Comparison of ENCODE assay signal across 8 mouse cellular contexts in the genomic region with DNA sequence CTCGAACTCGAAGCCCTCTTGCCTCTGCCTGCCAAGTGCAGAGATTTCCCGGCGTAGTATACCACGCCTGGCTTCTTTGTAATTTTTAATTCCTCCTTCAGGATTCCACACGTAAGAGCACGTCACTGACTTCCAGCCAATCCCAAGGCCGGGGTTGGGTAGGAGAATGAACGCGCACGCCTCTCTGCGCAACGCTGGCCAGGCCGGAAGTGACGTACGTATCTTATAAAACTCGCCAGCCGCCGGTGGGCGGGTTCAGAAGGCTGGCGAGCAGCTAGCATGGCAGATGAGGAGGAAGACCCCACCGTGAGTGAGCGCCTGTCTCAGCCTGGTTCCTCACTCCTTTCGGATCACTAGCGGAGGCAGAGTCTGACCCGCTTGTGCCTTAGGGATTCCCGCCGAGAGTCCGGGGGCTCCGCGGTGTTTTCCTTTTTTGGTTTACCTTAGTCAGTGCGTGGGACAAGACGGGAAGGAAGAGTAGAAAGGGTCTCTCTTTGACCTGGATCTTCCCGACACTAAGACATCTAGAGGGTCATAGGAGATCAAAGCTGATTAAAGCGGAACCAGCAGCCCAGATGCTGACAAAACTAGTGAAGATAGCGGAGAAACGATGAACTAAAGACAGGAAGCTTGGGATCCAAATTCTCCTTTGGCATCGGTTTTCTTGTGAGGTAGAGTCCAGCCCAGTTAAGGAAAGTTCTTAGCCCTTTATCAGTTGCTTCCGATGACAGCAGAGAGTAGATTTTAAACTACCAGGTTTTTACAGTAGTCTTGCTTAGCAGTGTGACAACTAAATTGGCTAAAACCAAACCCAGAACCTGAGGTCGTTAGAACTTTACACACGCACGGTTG. TPM values are rescaled to one million over a fixed set of nuclear protein-coding genes. Genes with fewer than 3 reads are reported as not detected.
DNase-seq lines count a peak whose midpoint lies in the region; ATAC-seq and TF ChIP-seq lines count a peak whose summit lies in the region.

A gene (plus strand): TSS at position 256 of the 852 bp plus-strand sequence.

- H3K27ac ChIP-seq in heart, embryonic 15.5 days = peak within 1 kb of the TSS; percentile 78
- H3K27ac ChIP-seq in liver, embryonic 14.5 days = peak within 1 kb of the TSS; percentile 51
- peak within 1 kb of the TSS; percentile 57 for H3K27ac ChIP-seq in neural tube, embryonic 11.5 days (ENCODE audit: low read depth, low read length)
- peak within 1 kb of the TSS; percentile 71 for H3K27ac ChIP-seq in stomach, postnatal 0 days (replicated peaks)

- H3K4me3 ChIP-seq in heart, embryonic 15.5 days = peak within 1 kb of the TSS; percentile 77
- peak within 1 kb of the TSS; percentile 93 to 95 for H3K4me3 ChIP-seq in liver, embryonic 14.5 days (ENCODE audit: insufficient read depth in 1 of 2, low read depth in 2 of 2, low read length in 2 of 2)
- H3K4me3 ChIP-seq in neural tube, embryonic 11.5 days (ENCODE audit: low read depth, low read length) = peak within 1 kb of the TSS; percentile 61
- H3K4me3 ChIP-seq in stomach, postnatal 0 days (ENCODE audit: low read depth, low read length) = peak within 1 kb of the TSS; percentile 73

- H3K27me3 ChIP-seq in heart, embryonic 15.5 days = peaks cover 7% of the 10 kb centered on the region
- no peaks in the 10 kb centered on the region; the same call in 1 of the 2 replicates for H3K27me3 ChIP-seq in liver, embryonic 14.5 days (ENCODE audit: control insufficient read depth, insufficient read depth, low read length)
- no peaks in the 10 kb centered on the region for H3K27me3 ChIP-seq in neural tube, embryonic 11.5 days (ENCODE audit: control insufficient read depth, insufficient read depth, low read length)
- H3K27me3 ChIP-seq in stomach, postnatal 0 days (ENCODE audit: control insufficient read depth, insufficient read depth, low read length) = no peaks in the 10 kb centered on the region

- TF ChIP-seq CTCF in liver, embryonic 14.5 days (IDR thresholded peaks at IDR 0.05; ENCODE audit: low read depth) = no peak
- TF ChIP-seq CTCF in stomach, postnatal 0 days (IDR thresholded peaks at IDR 0.05; ENCODE audit: low read depth) = no peak

- ATAC-seq in CD4-positive, CD25-positive, alpha-beta regulatory T cell, adult 4 months = peak; percentile 98
- peak; percentile 97 for ATAC-seq in heart, embryonic 15.5 days (replicated peaks; ENCODE audit: insufficient number of reproducible peaks, insufficient read depth, low FRiP score, low read depth)
- peak; percentile 98 for ATAC-seq in liver, embryonic 14.5 days (ENCODE audit: insufficient read depth)
- ATAC-seq in neural tube, embryonic 11.5 days (ENCODE audit: insufficient read depth, low FRiP score, low TSS enrichment) = peak; percentile 95
- ATAC-seq in stomach, postnatal 0 days (ENCODE audit: low FRiP score, low TSS enrichment) = peak; percentile 99

- peaks cover 6% of the 10 kb centered on the region for H3K4me1 ChIP-seq in heart, embryonic 15.5 days (replicated peaks)
- peaks cover 11 to 12% of the 10 kb centered on the region in 2 experiments for H3K4me1 ChIP-seq in liver, embryonic 14.5 days (replicated peaks; ENCODE audit: control insufficient read depth in 2 of 2, insufficient read depth in 2 of 2, low read length in 1 of 2)
- H3K4me1 ChIP-seq in neural tube, embryonic 11.5 days (ENCODE audit: control insufficient read depth, insufficient read depth, low read length) = peaks cover 13% of the 10 kb centered on the region
- H3K4me1 ChIP-seq in stomach, postnatal 0 days (replicated peaks; ENCODE audit: control insufficient read depth, insufficient read depth) = 0 out of 2 replicates have a peak, but pooled peaks cover 2% of the 10 kb centered on the region

- WGBS in heart, embryonic 15.5 days = 1% methylated on average over 42 of the region's 42 CpGs
- under 1% methylated on average over 42 of the region's 42 CpGs for WGBS in liver, embryonic 14.5 days (ENCODE audit: insufficient replicate concordance)
- under 1% methylated on average over 42 of the region's 42 CpGs for WGBS in neural tube, embryonic 11.5 days
- WGBS in stomach, postnatal 0 days = 1% methylated on average over 42 of the region's 42 CpGs

- no peaks in the 10 kb centered on the region for H3K9me3 ChIP-seq in heart, embryonic 15.5 days (replicated peaks)
- H3K9me3 ChIP-seq in liver, embryonic 14.5 days (ENCODE audit: control insufficient read depth, low read length) = no peaks in the 10 kb centered on the region
- H3K9me3 ChIP-seq in neural tube, embryonic 11.5 days (ENCODE audit: control insufficient read depth, low read length) = no peaks in the 10 kb centered on the region
- no peaks in the 10 kb centered on the region for H3K9me3 ChIP-seq in stomach, postnatal 0 days (ENCODE audit: control insufficient read depth, low read length)

- DNase-seq in c-Kit-negative CD71-positive TER-119-positive erythroid progenitor cells, embryonic 14.5 days (ENCODE audit: low read depth, low spot score) = peak; percentile 91
- peak; percentile 88 for DNase-seq in fibroblast of lung, adult 2 months (ENCODE audit: low read depth)
- DNase-seq in kidney, postnatal 25 days = peak; percentile 97 to 98
- peak; percentile 93 to 95 (median 94) for DNase-seq in liver, embryonic 14.5 days (ENCODE audit: low read depth in 3 of 3, low spot score in 3 of 3)
- peak; percentile 98 for DNase-seq in neural tube, embryonic 11.5 days (ENCODE audit: low spot score)
- DNase-seq in stomach, postnatal 0 days (ENCODE audit: low spot score) = peak; percentile 96

- TF ChIP-seq EP300 in liver, embryonic 14.5 days (IDR thresholded peaks at IDR 0.05; ENCODE audit: low read depth) = no peak
- peak; percentile 50 for TF ChIP-seq EP300 in stomach, postnatal 0 days (optimal IDR thresholded peaks at IDR 0.05)

- H3K36me3 ChIP-seq in heart, embryonic 15.5 days = no peaks in the 10 kb centered on the region
- H3K36me3 ChIP-seq in liver, embryonic 14.5 days (replicated peaks; ENCODE audit: control insufficient read depth, insufficient read depth, low read depth) = no peaks in the 10 kb centered on the region
- H3K36me3 ChIP-seq in neural tube, embryonic 11.5 days (ENCODE audit: control insufficient read depth, insufficient read depth, low read length) = no peaks in the 10 kb centered on the region
- H3K36me3 ChIP-seq in stomach, postnatal 0 days (ENCODE audit: control insufficient read depth, insufficient read depth, low read length) = no peaks in the 10 kb centered on the region

- peak within 1 kb of the TSS; percentile 71 for H3K4me2 ChIP-seq in heart, embryonic 15.5 days
- peak within 1 kb of the TSS; percentile 99 for H3K4me2 ChIP-seq in liver, embryonic 14.5 days (ENCODE audit: low read depth)
- H3K4me2 ChIP-seq in neural tube, embryonic 11.5 days (ENCODE audit: low read depth) = peak within 1 kb of the TSS; percentile 77
- peak within 1 kb of the TSS; percentile 70 for H3K4me2 ChIP-seq in stomach, postnatal 0 days (replicated peaks; ENCODE audit: low read depth)

- H3K9ac ChIP-seq in heart, embryonic 15.5 days = peak within 1 kb of the TSS; percentile 77
- peak within 1 kb of the TSS; percentile 93 for H3K9ac ChIP-seq in liver, embryonic 14.5 days (replicated peaks)
- H3K9ac ChIP-seq in neural tube, embryonic 11.5 days (ENCODE audit: low read length) = peak within 1 kb of the TSS; percentile 64
- H3K9ac ChIP-seq in stomach, postnatal 0 days (ENCODE audit: low read length) = peak within 1 kb of the TSS; percentile 81

RNA-seq across cellular contexts. Expression of the gene that starts here (rescaled TPM):
- polyA plus RNA-seq in CD4-positive, CD25-positive, alpha-beta regulatory T cell, adult 4 months (2017; shearing (Covaris generic)) = 10 to 100 TPM; 20.4 to 21.2 TPM
- 24.6 and 24.7 TPM in 2 replicates for polyA plus RNA-seq in heart, embryonic 15.5 days (2015; fragmentation: Nextera tagmentation; extraction: Ambion mirVana)
- 2.5 and 5.1 TPM in 2 replicates for polyA plus RNA-seq in liver, embryonic 14.5 days (2012; rRNA removed)
- polyA plus RNA-seq in liver, embryonic 14.5 days (2014; fragmentation: Nextera tagmentation; extraction: Ambion mirVana) = 8.8 and 9.2 TPM in 2 replicates
- 70.7 and 74.8 TPM in 2 replicates for polyA plus RNA-seq in neural tube, embryonic 11.5 days (2014; fragmentation: Nextera tagmentation; extraction: Ambion mirVana)
- polyA plus RNA-seq in stomach, postnatal 0 days (2015; fragmentation: Nextera tagmentation; extraction: Ambion mirVana) = 40.0 and 42.2 TPM in 2 replicates

Comparison
In these comparisons a context has a peak if more than half of its experiments do, and no peak if none do; other contexts are left out.
1. Peak in every context shown above with its lines: DNase-seq, ATAC-seq, H3K4me3 ChIP-seq and H3K27ac ChIP-seq.